Mouse (Mus musculus): ENCODE measurements around the gene Zfpm1.
A peak's percentile ranks its signal among the peaks of the same experiment; 100 is the strongest.

The Zfpm1 gene

GRCm38 (mm10) chr8:122347811-122348552 is 66.0 kb downstream of the Zfpm1 start:
- DNase-seq (ENCODE audit: low read depth): peak; percentile 96

- no peak for DNase-seq (ENCODE audit: low read depth)
Measured at GRCm38 (mm10) chr8:122349357-122350297, 67.7 kb downstream of the Zfpm1 start.

- DNase-seq (ENCODE audit: low read depth): no peak
Measured at GRCm38 (mm10) chr8:122350309-122351089, 68.6 kb downstream of the Zfpm1 start.

- no peak for DNase-seq (ENCODE audit: low read depth)
Measured at GRCm38 (mm10) chr8:122354157-122354556, 72.2 kb downstream of the Zfpm1 start.

- DNase-seq (ENCODE audit: low read depth): peak; percentile 81
Measured at GRCm38 (mm10) chr8:122355642-122356606, 74.0 kb downstream of the Zfpm1 start.

GRCm38 (mm10) chr8:122357202-122357601 is 75.3 kb downstream of the Zfpm1 start:
- no peak for DNase-seq (ENCODE audit: low read depth)

GRCm38 (mm10) chr8:122357641-122358040 is 75.7 kb downstream of the Zfpm1 start:
- no peak for DNase-seq (ENCODE audit: low read depth)

GRCm38 (mm10) chr8:122359111-122359775 is 77.3 kb downstream of the Zfpm1 start:
- DNase-seq (ENCODE audit: low read depth): peak; percentile 82

- no peak for DNase-seq (ENCODE audit: low read depth)
Measured at GRCm38 (mm10) chr8:122360696-122361416, 78.9 kb downstream of the Zfpm1 start, which contains the start of gene Trhr2. Gene Trhr2, minus strand, starts transcription at chr8:122360746.

- peak; percentile 50 for DNase-seq (ENCODE audit: low read depth)
Measured at GRCm38 (mm10) chr8:122362271-122362670, 80.3 kb downstream of the Zfpm1 start.

- no peak for DNase-seq (ENCODE audit: low read depth)
Measured at GRCm38 (mm10) chr8:122362967-122363366, 81.0 kb downstream of the Zfpm1 start.

GRCm38 (mm10) chr8:122368494-122368893 is 86.6 kb downstream of the Zfpm1 start:
- peak; percentile 69 for DNase-seq (ENCODE audit: low read depth)

GRCm38 (mm10) chr8:122369665-122370064 is 87.7 kb downstream of the Zfpm1 start:
- peak; percentile 94 for DNase-seq (ENCODE audit: low read depth)

- DNase-seq (ENCODE audit: low read depth): no peak
Measured at GRCm38 (mm10) chr8:122371706-122372105, 89.8 kb downstream of the Zfpm1 start.

GRCm38 (mm10) chr8:122375320-122375719 is 93.4 kb downstream of the Zfpm1 start:
- no peak for DNase-seq (ENCODE audit: low read depth)

- DNase-seq (ENCODE audit: low read depth): no peak
Measured at GRCm38 (mm10) chr8:122375751-122376364, 93.9 kb downstream of the Zfpm1 start.

GRCm38 (mm10) chr8:122376365-122377231 is 94.7 kb downstream of the Zfpm1 start, which contains the start of gene Zc3h18:
Gene Zc3h18, plus strand, starts transcription at chr8:122376609.
- DNase-seq (ENCODE audit: low read depth): peak; percentile 100

- DNase-seq (ENCODE audit: low read depth): no peak
Measured at GRCm38 (mm10) chr8:122383039-122383438, 101.1 kb downstream of the Zfpm1 start.
